Mouse (Mus musculus) left cerebral cortex, postnatal 4 days (tissue): ENCODE measurements around the gene Mrps16. TPM values are rescaled to one million over a fixed set of nuclear protein-coding genes. Genes with fewer than 3 reads are reported as not detected.

Experiments
- DNase-seq: peaks from one replicate; pipeline ENCODE4 v3.0.0-alpha.2; 2022
- intact Hi-C: fragments of 180-260 bp; cut with DNase I; formaldehyde crosslinking; loops from one replicate; pipeline ENCODE4 v1.15.1; 2025
- total RNA-seq, 2 experiments: library from RNA; stranded (reverse); gene quantifications; 2 replicates each; pipeline ENCODE4 v1.2.3; 2021

Mrps16 gene
- total RNA-seq = 10 to 100 TPM; 32.9 to 33.2 TPM

GRCm38 (mm10) chr14:20393205-20393913 lies at the start of gene Mrps16:
TSS of gene Mrps16 (minus strand) at chr14:20393634.
- DNase-seq = peak; percentile 96
- intact Hi-C loops = loop anchor here (10.0 kb wide), 1 partner anchor 51 kb away; no protein-coding TSS in a partner anchor

GRCm38 (mm10) chr14:20442252-20442651 lies 48.8 kb upstream of the Mrps16 start:
- no peak for DNase-seq
- intact Hi-C loops = loop anchor here (10.0 kb wide), 1 partner anchor 47 kb away; the partner anchor contains the start of gene Mrps16

- intact Hi-C loops = no loop called here
- DNase-seq = no peak
These were observed 43.5 kb upstream of the Mrps16 start for GRCm38 (mm10) chr14:20436976-20437375.

GRCm38 (mm10) chr14:20432420-20432819 lies 39.0 kb upstream of the Mrps16 start:
- no peak for DNase-seq
- intact Hi-C loops = no loop called here

- no peak for DNase-seq
- intact Hi-C loops = no loop called here
These were observed 38.3 kb upstream of the Mrps16 start for GRCm38 (mm10) chr14:20431726-20432125.

GRCm38 (mm10) chr14:20429833-20430232 lies 36.4 kb upstream of the Mrps16 start:
- intact Hi-C loops = no loop called here
- no peak for DNase-seq

- no peak for DNase-seq
- intact Hi-C loops = no loop called here
These were observed 35.2 kb upstream of the Mrps16 start for GRCm38 (mm10) chr14:20428593-20428992.

- DNase-seq = no peak
- intact Hi-C loops = no loop called here
These were observed 29.6 kb upstream of the Mrps16 start for GRCm38 (mm10) chr14:20423046-20423445.

- intact Hi-C loops = no loop called here
- DNase-seq = no peak
These were observed 28.8 kb upstream of the Mrps16 start for GRCm38 (mm10) chr14:20422257-20422656.

GRCm38 (mm10) chr14:20400071-20400470 lies 6.6 kb upstream of the Mrps16 start:
- DNase-seq = peak; percentile 18
- intact Hi-C loops = no loop called here

GRCm38 (mm10) chr14:20398864-20399263 lies 5.4 kb upstream of the Mrps16 start:
- peak; percentile 24 for DNase-seq
- intact Hi-C loops = loop anchor here (10.0 kb wide), 1 partner anchor 46 kb away; no protein-coding TSS in a partner anchor

- intact Hi-C loops = loop anchor here (10.0 kb wide), 1 partner anchor 48 kb away; no protein-coding TSS in a partner anchor
- DNase-seq = no peak
These were observed 3.8 kb upstream of the Mrps16 start for GRCm38 (mm10) chr14:20397220-20397619.

GRCm38 (mm10) chr14:20392326-20392725 lies 1.1 kb downstream of the Mrps16 start:
- intact Hi-C loops = loop anchor here (10.0 kb wide), 1 partner anchor 52 kb away; no protein-coding TSS in a partner anchor
- no peak for DNase-seq

- no peak for DNase-seq
- intact Hi-C loops = loop anchor here (10.0 kb wide), 1 partner anchor 55 kb away; no protein-coding TSS in a partner anchor
These were observed 3.9 kb downstream of the Mrps16 start for GRCm38 (mm10) chr14:20389446-20390079.

GRCm38 (mm10) chr14:20388441-20389129 lies 4.8 kb downstream of the Mrps16 start, which contains the start of gene Dnajc9:
TSS of gene Dnajc9 (minus strand) at chr14:20388910.
- peak; percentile 96 for DNase-seq
- intact Hi-C loops = no loop called here

GRCm38 (mm10) chr14:20379753-20380430 lies 13.5 kb downstream of the Mrps16 start:
- intact Hi-C loops = no loop called here
- no peak for DNase-seq

- intact Hi-C loops = no loop called here
These were observed 14.3 kb downstream of the Mrps16 start for GRCm38 (mm10) chr14:20379087-20379640.

GRCm38 (mm10) chr14:20378313-20379061 lies 14.9 kb downstream of the Mrps16 start:
- DNase-seq = peak; percentile 24
- intact Hi-C loops = no loop called here

More at GRCm38 (mm10) chr14:20379087-20379640, 14.3 kb downstream of the Mrps16 start:
- DNase-seq = no peak

GRCm38 (mm10) chr14:20377112-20377521 lies 16.3 kb downstream of the Mrps16 start:
- DNase-seq = no peak
- intact Hi-C loops = no loop called here
